Mouse (Mus musculus) c-Kit-positive CD71-negative TER-119-negative erythroid progenitor cells, embryonic 14.5 days (primary cell): ENCODE data around the gene C130026I21Rik.
"Not testable (repeated sequence)": the region's sequence is repeated elsewhere in the genome, so short reads cannot be mapped to it uniquely, and the experiment has no call there.

Source experiments
- DNase-seq: peaks from one replicate; pipeline ENCODE4 v3.0.0-alpha.2; 2013; ENCODE audit warnings: low read depth

C130026I21Rik gene

GRCm38 (mm10) chr1:85033616-85034015 lies 236.8 kb downstream of the C130026I21Rik start:
- DNase-seq: not testable (repeated sequence)

- DNase-seq: not testable (repeated sequence)
These were observed 240.2 kb downstream of the C130026I21Rik start for GRCm38 (mm10) chr1:85030211-85030610.

GRCm38 (mm10) chr1:85011933-85012332 lies 258.4 kb downstream of the C130026I21Rik start:
- DNase-seq: not testable (repeated sequence)

DNA sequence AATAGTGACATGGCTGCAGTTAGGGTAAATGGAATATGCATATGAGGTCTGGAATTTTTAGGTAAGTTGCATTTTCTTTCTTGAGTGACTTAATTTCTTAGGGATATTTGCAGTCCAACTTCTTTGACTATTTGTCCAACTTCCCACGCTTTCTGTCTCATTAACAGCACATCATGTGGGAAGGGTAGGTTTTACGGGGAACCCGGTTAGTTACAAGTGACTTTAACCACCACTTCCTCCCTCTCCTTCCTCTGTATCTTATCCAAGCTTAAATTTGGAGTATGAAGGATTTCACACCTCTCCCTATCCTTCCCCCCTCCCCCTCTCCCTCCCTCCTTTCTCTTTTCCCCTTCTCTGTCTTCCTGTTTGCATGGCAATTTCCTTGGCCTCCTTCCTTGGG lies 259.4 kb downstream of the C130026I21Rik start:
- not testable (repeated sequence) for DNase-seq

DNA sequence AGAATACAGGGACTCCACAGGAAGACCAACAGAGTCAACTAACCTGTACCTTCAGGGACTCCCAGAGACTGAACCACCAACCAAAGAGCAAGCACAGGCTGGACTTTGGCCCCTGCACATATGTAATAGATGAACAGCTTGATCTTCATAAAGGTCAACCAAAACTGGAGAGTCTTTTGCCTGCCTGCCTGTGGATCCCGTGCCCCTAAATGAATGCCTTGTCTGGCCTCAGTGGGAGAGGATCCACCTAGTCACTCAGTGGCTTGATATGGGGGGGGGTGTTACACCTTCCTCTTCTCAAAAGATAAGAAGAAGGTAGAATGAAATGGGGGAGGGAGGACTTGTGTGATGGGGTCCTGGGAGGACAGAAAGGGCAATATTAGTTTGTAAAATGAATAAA lies 262.6 kb downstream of the C130026I21Rik start:
- not testable (repeated sequence) for DNase-seq

- DNase-seq: not testable (repeated sequence)
These were observed 271.1 kb downstream of the C130026I21Rik start for GRCm38 (mm10) chr1:84999241-84999640.

DNA sequence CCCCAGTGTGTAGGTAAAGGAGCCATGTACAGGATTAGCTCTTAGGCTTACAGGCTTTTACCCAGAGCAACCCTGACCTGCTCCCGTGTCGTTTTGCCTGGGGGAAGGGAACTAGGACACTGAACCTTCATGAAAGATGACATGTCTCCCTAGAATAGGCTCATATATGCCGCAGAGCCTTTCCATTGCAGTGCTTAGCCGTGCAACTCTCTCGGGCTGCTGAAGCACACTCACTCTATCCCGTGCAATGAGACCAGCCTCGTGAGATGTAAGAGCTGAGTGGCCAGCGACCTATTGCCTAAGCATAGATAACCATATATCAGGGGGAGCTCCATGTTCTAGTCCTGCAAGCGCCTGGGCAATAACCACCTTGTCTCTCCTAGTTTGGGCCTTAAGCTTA lies 274.1 kb downstream of the C130026I21Rik start:
- DNase-seq: not testable (repeated sequence)

DNA sequence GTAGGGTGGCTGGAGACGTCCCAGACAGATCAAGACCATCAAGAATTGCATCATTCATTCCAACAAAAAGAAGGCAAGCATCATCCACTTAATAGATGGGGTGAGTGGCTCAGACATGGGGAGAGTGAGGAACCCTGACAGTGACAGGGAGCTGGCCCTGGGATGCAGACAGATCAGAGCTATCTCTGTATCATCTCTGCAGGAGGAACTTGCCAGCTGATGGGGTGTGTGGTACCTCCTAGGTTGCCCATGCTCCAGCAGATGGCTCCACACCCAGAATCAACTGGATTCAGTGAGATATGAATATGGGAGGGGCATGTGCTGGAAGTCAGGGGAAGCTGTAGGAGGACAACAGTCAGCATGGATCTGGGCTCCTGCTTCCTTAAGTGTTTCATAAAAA lies 275.9 kb downstream of the C130026I21Rik start:
- DNase-seq: not testable (repeated sequence)

DNA sequence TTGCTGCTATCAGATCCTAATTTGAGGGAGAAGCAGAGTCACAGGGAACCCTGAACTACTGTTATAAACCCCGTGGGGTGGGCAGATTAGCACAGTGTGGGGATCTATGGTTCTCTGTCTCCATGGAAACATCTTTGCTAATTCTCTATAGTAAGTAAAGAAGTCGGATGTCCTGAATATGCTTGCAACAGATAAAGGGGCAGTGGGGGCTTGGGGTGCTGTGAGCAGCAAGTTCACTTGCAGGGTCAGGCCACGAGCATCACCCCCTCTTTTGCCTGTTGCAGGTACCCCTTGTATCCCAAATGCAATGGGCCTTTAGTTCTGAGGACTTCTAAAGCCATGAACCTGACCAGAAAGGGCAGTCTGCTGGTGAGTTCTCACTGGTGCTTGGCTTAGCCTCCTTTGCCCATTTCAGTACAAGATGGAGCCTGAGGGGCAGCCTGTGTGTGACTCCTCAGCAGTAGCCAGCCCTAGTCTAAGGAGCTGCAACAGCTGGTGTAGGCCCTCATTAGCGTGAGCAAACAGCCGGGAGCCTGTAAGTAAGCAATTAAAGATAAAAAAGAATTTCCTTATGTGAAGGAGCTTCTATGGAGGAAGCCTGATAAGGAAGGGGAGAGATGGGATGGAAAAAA lies 276.6 kb downstream of the C130026I21Rik start:
- DNase-seq: not testable (repeated sequence)

DNA sequence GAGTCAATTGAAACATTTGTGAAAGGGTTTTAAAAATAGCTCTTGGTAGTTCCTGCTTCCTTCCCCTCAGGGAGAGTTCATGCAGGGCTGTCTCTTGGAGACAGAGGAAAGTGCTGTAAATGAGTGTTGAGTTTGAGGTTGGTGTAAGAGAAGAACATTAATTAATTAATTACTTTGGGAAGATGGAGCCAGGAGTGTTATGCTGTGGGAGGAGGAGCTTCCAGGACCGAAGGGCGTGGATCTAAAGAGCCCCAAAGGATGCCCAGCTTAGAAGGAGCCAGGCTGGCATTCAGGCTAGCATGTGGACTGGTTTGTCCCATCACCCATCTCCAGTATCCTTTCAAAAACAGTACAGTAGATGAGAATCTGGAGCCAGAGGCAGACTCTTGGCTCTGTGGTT lies 277.1 kb downstream of the C130026I21Rik start:
- DNase-seq: not testable (repeated sequence)

DNA sequence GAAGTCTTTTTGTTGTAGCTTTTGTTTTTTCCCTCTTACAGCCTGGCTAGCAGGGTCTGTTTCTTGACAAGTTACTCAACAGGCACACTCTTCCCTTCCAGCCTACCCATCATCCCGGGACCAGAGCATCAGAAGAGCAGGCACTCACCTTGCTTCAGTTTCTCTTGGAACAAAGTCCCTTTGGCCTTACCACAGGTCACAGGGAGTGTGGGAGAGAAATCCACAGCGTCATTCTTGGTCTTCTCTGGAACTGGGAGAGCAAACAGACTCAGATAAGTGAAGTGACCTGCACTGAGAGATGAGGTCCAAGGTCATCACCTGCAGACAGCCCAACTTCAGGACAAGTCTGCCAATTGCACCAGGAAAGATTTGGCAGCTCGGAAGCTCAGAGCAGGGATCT lies 277.5 kb downstream of the C130026I21Rik start:
- DNase-seq: not testable (repeated sequence)

DNA sequence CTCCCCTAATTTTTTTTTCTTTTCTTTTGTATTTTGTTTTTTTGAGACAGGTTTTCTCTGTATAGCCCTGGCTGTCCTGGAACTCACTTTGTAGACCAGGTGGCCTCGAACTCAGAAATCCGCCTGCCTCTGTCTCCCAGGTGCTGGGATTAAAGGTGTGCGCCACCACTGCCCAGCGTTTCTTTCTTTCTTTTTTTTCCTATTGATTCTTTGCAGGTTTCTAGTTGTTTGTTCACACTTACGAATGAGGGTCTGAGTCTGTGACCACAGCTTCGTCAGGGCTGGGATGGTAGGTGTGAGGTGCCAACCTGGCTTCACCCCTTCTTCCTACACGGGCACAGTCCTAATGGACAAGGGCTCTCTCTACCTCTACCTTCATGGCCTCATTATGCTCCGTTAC lies 281.3 kb downstream of the C130026I21Rik start:
- not testable (repeated sequence) for DNase-seq

- not testable (repeated sequence) for DNase-seq
These were observed 282.6 kb downstream of the C130026I21Rik start for GRCm38 (mm10) chr1:84987729-84988128.

GRCm38 (mm10) chr1:84961779-84962178 lies 308.6 kb downstream of the C130026I21Rik start:
- not testable (repeated sequence) for DNase-seq

DNA sequence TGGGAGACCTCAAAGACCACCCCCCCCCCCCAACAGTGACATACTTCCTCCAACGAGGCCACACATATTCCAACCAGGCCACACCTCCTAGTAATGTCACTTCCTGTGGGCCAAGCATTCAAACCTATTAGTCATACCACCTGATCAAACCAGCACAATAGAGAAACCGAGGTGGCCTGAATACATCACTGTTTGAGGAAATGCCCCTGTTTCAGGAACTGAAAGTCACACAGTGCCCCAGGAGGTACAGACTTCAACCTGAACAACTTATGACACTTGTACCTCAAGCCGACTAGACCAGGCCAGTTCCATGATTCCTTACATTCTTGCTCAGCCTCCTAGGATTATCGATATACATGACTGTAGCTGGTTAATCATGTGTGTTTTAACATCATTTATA lies 312.7 kb downstream of the C130026I21Rik start:
- not testable (repeated sequence) for DNase-seq

GRCm38 (mm10) chr1:84956771-84957170 lies 313.6 kb downstream of the C130026I21Rik start:
- DNase-seq: not testable (repeated sequence)

DNA sequence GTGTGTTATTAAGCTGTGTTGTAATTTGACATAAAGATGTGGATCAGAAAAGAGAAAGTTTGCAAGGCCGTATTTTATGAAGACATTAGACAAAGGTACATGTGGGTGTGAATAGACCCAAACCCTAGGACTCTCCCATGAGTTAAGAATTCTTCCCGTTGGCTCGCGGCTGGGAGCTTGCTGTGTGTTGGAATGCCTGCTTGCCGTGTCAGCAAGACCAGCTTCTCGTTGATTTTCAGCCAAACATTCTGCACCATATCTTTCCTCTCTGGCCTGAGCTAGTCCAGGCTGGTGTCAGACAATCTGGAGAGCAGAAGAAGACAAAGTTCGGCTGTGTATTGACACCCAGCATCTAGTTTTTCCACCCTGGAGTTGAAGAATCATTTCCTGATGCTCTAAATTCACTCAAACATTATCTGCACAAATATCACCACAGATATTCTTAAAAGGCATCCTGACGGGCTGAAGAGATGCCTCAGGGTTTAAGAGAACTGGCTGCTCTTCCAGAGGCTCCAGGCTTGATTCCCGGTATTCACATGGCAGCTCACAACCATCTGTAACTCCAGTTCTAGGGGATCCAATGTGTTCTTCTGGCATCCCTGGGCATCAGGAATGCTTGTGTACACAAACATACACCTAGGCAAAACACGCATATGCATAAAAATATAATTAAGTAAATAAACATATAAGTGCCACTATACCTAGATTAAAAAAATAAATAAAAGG lies 317.7 kb downstream of the C130026I21Rik start:
- DNase-seq: no peak

DNA sequence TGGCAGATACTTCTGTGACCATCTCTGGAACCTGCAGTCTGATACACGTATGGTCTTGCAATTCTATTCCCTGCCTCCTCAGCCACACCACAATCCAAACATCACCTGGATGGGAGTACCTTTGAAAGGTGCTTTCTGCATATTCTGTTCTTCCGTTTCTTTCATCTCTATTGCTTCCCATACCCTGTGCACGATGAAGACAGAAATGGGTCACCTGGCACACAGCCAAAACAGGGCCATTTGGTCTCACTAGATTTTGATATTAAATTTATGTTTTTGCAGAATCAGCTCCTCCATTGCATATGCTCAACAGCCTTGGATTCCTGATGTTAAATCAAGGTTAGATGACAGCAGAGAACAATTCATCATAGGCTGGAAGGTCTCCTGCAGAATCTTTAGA lies 318.8 kb downstream of the C130026I21Rik start:
- DNase-seq: no peak

GRCm38 (mm10) chr1:84947390-84947789 lies 323.0 kb downstream of the C130026I21Rik start:
- DNase-seq: no peak

DNA sequence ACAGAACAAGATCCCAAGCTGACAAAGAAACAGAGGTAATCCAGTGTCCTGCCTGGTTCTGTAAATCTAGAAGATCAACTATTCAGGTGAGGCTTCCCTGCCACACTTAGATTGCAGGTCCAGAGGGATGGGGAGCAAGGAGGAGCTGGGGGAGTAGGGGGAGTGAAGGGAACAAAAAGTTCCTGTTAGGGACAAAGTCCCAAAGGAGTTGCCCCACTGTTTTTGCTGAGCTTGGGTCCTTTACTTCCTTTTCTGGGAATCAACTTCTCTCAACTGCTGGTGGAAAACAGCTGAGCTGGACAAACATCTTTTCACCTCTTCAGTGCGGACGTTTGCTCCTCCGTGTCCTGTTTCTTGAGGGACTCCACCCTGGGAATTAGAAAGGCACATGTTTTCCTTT lies 324.4 kb downstream of the C130026I21Rik start:
- no peak for DNase-seq

DNA sequence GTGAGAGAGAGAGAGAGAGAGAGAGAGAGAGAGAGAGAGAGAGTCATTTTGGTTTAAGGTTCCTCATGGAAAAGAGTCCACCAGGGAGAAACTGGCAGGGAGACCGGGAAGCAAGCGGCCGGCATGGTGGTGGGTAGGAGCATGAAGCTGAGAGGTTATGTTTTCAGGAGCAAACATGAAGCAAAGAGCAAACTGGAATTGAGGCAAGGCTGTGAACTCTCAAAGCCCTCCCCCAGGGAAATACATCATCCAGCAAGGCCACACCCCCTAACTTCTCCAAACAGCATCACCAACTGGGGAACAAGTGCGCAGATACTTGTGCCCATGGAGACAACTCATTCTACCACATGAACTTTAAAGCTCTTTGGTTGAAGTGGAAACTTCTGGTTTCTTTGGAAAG lies 326.8 kb downstream of the C130026I21Rik start:
- no peak for DNase-seq
